Mouse (Mus musculus) mammary gland, adult 2 months (tissue): ENCODE results near the gene Gm5065. TPM values are rescaled to one million over a fixed set of nuclear protein-coding genes. Genes with fewer than 3 reads are reported as not detected.

Experiments used
- polyA plus RNA-seq: library from polyadenylated mRNA; depleted of rRNA; stranded (reverse); fragments of >200 nt; gene quantifications from 2 replicates; pipeline ENCODE4 v1.2.3, GENCODE M21; 2012; ENCODE audit warnings: low replicate concordance; rRNA removed

Gene Gm5065
- not detected in 2 replicates for polyA plus RNA-seq

GRCm38 (mm10) chr7:5350237-5350636 is at the start of gene Gm5065:
Gene Gm5065 (plus strand): TSS chr7:5350537.

DNA sequence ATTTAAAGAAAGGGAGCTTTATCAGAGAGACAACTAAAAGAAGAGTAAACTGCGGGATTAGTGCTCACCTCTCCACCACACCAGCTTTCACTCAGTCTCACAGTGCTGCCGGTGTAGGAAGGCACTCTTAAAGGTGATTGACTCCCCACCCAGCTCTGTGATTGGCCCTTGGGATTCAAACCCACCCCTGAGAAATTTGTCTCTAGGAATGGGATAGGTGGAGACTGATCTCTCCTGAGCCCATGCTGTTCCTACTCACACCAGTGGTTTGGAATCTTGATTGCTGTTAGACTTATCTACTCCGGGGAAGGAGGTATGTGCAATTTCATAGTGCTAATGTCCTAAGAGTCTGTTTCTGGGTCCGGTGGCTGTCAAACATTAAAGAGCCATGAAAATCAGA is 598 bp downstream of the Gm5065 start, which contains the start of gene Nlrp2:
TSS of gene Nlrp2 (minus strand) at position 101 of the 400 bp plus-strand sequence.

Other genes with a start within 250 kb of the Gm5065 start
- not detected in 2 replicates for gene Rfpl4, start 233.6 kb upstream of the Gm5065 start, polyA plus RNA-seq
- gene Rasl2-9, start 224.6 kb upstream of the Gm5065 start, polyA plus RNA-seq, result 0.84 and 0.93 TPM in 2 replicates
- not detected in 2 replicates for gene Vmn1r55, start 200.9 kb upstream of the Gm5065 start, polyA plus RNA-seq
- gene Vmn1r56, start 153.8 kb upstream of the Gm5065 start, polyA plus RNA-seq, result not detected in 2 replicates
- gene Vmn1r57, start 132.0 kb upstream of the Gm5065 start, polyA plus RNA-seq, result not detected in 2 replicates
- not detected in 2 replicates for gene Nlrp2, start 498 bp downstream of the Gm5065 start, polyA plus RNA-seq
- gene Vmn1r58, start 62.9 kb downstream of the Gm5065 start, polyA plus RNA-seq, result not detected in 2 replicates
- gene Vmn1r59, start 106.2 kb downstream of the Gm5065 start, polyA plus RNA-seq, result not detected in 2 replicates
- not detected in 2 replicates for gene Vmn2r28, start 143.4 kb downstream of the Gm5065 start, polyA plus RNA-seq
- gene Vmn1r60, start 196.8 kb downstream of the Gm5065 start, polyA plus RNA-seq, result not detected in 2 replicates